Mouse (Mus musculus) bone marrow macrophage, adult 2 months (primary cell): ENCODE measurements around the gene Slc35e2.

Source experiments
- CTCF ChIP-seq: IDR thresholded peaks from 2 replicates; pipeline ENCODE4 v1.5.1; 2012; ENCODE audit warnings: low read depth, mild to moderate bottlenecking, low read length, moderate library complexity
- POLR2A ChIP-seq: IDR thresholded peaks from 2 replicates; pipeline ENCODE4 v1.6.1; 2012; ENCODE audit warnings: mild to moderate bottlenecking, low read depth, low read length, borderline replicate concordance

DNA sequence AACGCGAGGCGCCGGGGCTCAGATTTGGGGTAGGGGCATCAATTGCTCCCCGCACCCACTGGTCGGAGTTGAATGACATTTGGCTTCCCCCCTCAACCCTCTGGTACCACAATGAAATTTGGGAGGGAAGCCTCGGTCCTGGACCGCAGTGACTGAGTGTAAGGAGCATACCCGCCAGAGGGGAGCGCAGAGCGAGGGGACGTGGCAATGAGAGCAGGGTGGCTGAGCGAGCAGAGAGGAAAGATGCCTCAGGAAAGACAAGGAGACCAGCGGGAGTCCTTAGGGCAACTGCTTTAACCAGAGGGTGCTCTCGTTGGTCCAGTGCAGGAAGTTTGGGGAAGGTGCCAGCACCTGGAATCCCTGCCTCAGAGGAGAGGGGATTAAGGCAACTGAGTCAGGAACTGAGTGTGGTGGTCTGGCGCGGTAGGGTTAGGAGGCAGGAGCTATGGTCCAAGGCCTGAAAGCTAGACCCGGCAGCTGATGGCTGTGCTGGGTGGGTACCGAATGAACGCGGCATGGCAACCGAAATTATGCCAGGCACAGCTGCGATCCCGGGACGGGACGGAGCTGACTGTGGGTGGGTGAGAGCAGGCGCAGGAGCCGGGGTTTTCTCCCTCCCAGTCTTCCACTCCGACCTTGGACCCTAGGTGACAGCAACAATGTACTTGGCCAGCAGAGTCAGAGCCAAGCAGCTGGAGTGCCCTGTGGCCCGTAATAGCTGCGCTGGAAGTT lies 52.4 kb downstream of the Slc35e2 start:
- TF ChIP-seq CTCF (no peak), POLR2A (no peak)
